Mouse (Mus musculus): ENCODE measurements at regions not wholly inside any gene's neighbourhood (a gene's known extent, or its start where the extent isn't known, plus 50 kb on each side); places are given as distances from the start of the nearest gene placed in this dataset.

- in situ Hi-C loops (cut with MboI, MseI) = no loop called here
Measured at GRCm38 (mm10) chr3:70097813-70098212, 90.4 kb downstream of the Otol1 start.

- in situ Hi-C loops (cut with MboI, MseI) = no loop called here
Measured at GRCm38 (mm10) chr3:70102091-70102490, 94.7 kb downstream of the Otol1 start.

GRCm38 (mm10) chr3:70102593-70103213, 95.3 kb downstream of the Otol1 start:
- in situ Hi-C loops (cut with MboI, MseI) = no loop called here

- in situ Hi-C loops (cut with MboI, MseI) = no loop called here
Measured at GRCm38 (mm10) chr3:70103983-70104827, 96.8 kb downstream of the Otol1 start.

- in situ Hi-C loops (cut with MboI, MseI) = no loop called here
Measured at GRCm38 (mm10) chr3:70104828-70105399, 97.5 kb downstream of the Otol1 start.

GRCm38 (mm10) chr3:70105561-70105960, 98.1 kb downstream of the Otol1 start:
- in situ Hi-C loops (cut with MboI, MseI) = no loop called here

- in situ Hi-C loops (cut with MboI, MseI) = no loop called here
Measured at GRCm38 (mm10) chr3:70106141-70106540, 98.7 kb downstream of the Otol1 start.

- in situ Hi-C loops (cut with MboI, MseI) = no loop called here
Measured at GRCm38 (mm10) chr3:70126212-70126611, 118.8 kb downstream of the Otol1 start.

GRCm38 (mm10) chr3:70130241-70131029, 123.0 kb downstream of the Otol1 start:
- in situ Hi-C loops (cut with MboI, MseI) = no loop called here

GRCm38 (mm10) chr3:70134963-70135362, 127.5 kb downstream of the Otol1 start:
- in situ Hi-C loops (cut with MboI, MseI) = no loop called here

- in situ Hi-C loops (cut with MboI, MseI) = no loop called here
Measured at GRCm38 (mm10) chr3:70138488-70138887, 131.1 kb downstream of the Otol1 start.

GRCm38 (mm10) chr3:70138926-70139325, 131.5 kb downstream of the Otol1 start:
- in situ Hi-C loops (cut with MboI, MseI) = no loop called here

GRCm38 (mm10) chr3:70145728-70146127, 138.3 kb downstream of the Otol1 start:
- in situ Hi-C loops (cut with MboI, MseI) = no loop called here

- in situ Hi-C loops (cut with MboI, MseI) = no loop called here
Measured at GRCm38 (mm10) chr3:70151156-70151555, 143.7 kb downstream of the Otol1 start.

- in situ Hi-C loops (cut with MboI, MseI) = no loop called here
Measured at GRCm38 (mm10) chr3:70160043-70160442, 152.6 kb downstream of the Otol1 start.

GRCm38 (mm10) chr3:70171667-70172066, 164.3 kb downstream of the Otol1 start:
- in situ Hi-C loops (cut with MboI, MseI) = no loop called here

- in situ Hi-C loops (cut with MboI, MseI) = no loop called here
Measured at GRCm38 (mm10) chr3:70176391-70176790, 169.0 kb downstream of the Otol1 start.

GRCm38 (mm10) chr3:70181611-70182010, 174.2 kb downstream of the Otol1 start:
- in situ Hi-C loops (cut with MboI, MseI) = no loop called here

- in situ Hi-C loops (cut with MboI, MseI) = no loop called here
Measured at GRCm38 (mm10) chr3:70190741-70191140, 183.3 kb downstream of the Otol1 start.

GRCm38 (mm10) chr3:70196671-70197070, 189.3 kb downstream of the Otol1 start:
- in situ Hi-C loops (cut with MboI, MseI) = no loop called here

GRCm38 (mm10) chr3:70198890-70199289, 191.5 kb downstream of the Otol1 start:
- in situ Hi-C loops (cut with MboI, MseI) = no loop called here

All from T-helper 1 cell (primary cell).